Mouse (Mus musculus): ENCODE measurements around the gene Lypla2.

DNA sequence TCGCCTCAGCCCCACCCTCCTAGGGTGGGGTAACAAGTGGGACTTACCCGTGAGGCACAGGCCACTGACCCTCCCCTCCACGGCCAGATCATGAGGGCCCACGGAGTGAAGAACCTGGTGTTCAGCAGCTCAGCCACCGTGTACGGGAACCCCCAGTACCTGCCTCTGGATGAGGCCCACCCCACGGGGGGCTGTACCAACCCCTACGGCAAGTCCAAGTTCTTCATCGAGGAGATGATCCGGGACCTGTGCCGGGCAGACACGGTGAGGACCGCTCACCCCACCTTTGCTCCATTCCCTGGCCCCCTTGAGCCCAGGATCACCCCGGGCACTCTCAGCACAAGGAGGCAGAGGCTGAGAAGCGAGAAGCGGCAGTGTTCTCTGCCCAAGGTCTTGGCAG, 6.1 kb downstream of the Lypla2 start:
- TF ChIP-seq CTCF (IDR thresholded peaks at IDR 0.05; ENCODE audit: low read depth): no peak
- no peak for TF ChIP-seq EP300 (IDR thresholded peaks at IDR 0.05; ENCODE audit: low read depth)
